Mouse (Mus musculus) ES-E14 (cell line): ENCODE results near the gene Olfr26.

Experiments
- CHD2 ChIP-seq: IDR thresholded peaks from 2 replicates; pipeline ENCODE4 v1.6.1; 2014; ENCODE audit warnings: mild to moderate bottlenecking, low read depth, low read length, inconsistent platforms
- HCFC1 ChIP-seq: IDR thresholded peaks from 2 replicates; pipeline ENCODE4 v1.6.1; 2012; ENCODE audit warnings: low read length, inconsistent platforms, borderline replicate concordance; ENCODE audit not compliant: insufficient read depth
- MAFK ChIP-seq: IDR thresholded peaks from 2 replicates; pipeline ENCODE4 v1.6.1; 2014; ENCODE audit warnings: mild to moderate bottlenecking, low read depth, low read length, inconsistent platforms; ENCODE audit not compliant: insufficient read depth
- ZC3H11A ChIP-seq: IDR thresholded peaks from 2 replicates; pipeline ENCODE4 v1.6.1; 2012; ENCODE audit warnings: low read depth, mild to moderate bottlenecking, inconsistent platforms, low read length, borderline replicate concordance

DNA sequence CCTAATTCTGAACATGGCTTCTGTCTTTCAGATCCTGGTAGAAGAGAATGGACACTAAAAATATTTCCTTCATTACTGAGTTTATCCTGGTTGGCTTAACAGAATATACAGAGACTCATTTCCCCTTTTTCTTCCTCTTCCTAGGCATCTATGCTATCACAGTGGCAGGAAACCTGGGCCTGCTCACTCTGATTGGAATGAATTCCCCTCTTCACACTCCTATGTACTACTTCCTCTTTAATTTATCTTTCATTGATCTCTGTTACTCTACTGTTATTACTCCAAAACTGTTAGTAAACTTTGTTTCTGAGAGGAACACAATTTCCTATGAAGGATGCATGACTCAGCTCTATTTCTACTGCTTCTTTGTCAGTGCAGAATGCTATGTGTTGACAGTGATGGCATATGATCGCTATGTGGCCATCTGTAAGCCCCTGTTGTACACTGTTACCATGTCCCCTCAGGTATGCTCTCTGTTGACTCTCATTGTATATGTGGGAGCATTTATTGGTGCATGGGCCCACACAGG is 39.3 kb upstream of the Olfr26 start:
- TF ChIP-seq CHD2 = no peak
- no peak for TF ChIP-seq ZC3H11A
- no peak for TF ChIP-seq MAFK
- no peak for TF ChIP-seq HCFC1
